Mouse (Mus musculus) CH12F3 (cell line): Measurements from ENCODE around the gene Klf12.

Experiments
- in situ Hi-C: fragments of 300-500 bp; cut with MboI; formaldehyde crosslinking; loops from 2 replicates; pipeline ENCODE4 v1.14.3; 2020; ENCODE audit warnings: low sequenced_read_pairs

Klf12 gene

DNA sequence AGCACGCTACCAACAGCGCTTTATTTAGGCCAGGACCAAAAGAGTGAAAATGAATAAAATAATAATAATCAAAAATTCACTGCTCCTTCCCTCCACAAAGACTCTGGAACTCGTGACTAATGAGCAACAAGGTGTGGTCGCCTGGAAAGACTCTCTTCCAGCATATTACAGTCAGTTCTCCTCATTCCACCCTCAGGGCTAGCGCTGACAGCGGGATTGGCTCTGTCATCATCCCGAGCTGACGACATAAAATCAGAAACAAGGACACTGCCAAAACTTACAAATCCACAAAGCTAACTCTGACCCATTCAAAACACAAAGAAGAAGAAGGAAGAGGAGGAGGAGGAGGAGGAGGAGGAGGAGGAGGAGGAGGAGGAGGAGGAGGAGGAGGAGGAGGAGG, 136.8 kb downstream of the Klf12 start:
- in situ Hi-C loops: no loop called here

DNA sequence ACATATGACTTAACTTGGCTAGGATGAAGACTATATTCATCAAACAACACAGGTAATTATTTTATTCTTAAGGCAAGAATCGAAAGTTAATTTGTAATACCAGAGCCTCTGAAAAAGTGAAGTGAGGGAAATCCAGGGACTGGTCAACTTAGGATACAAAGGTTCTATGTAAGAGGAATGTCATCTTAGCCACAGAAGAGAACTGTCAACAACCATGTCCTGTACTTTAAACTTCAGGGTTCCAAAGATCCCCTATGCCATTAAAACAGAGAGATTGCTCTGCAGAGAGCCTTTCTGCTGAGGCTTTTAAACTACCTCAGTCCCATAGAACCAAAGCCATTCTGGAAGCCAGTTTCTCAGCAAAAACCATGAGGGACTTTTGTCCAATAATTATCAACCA, 144.1 kb downstream of the Klf12 start:
- in situ Hi-C loops: no loop called here

DNA sequence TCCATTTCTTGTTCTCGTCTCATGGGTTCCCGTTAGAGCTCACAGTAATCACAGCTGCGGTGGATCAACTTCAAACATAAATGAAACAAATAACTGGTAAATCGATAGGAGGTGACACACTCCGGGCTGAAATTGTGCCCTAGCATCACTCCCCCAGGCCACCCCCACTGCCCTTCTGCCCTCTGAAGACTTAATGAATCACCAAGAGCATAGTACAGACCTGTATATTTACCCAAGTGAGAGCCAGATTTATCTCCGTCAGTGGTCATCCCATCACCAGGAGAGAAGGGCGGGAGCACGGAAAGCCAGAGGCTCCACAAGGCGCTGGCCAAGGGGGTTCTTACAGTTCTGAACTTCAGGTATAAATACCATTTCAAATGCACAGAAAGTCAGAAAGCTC, 150.2 kb downstream of the Klf12 start:
- in situ Hi-C loops: no loop called here

DNA sequence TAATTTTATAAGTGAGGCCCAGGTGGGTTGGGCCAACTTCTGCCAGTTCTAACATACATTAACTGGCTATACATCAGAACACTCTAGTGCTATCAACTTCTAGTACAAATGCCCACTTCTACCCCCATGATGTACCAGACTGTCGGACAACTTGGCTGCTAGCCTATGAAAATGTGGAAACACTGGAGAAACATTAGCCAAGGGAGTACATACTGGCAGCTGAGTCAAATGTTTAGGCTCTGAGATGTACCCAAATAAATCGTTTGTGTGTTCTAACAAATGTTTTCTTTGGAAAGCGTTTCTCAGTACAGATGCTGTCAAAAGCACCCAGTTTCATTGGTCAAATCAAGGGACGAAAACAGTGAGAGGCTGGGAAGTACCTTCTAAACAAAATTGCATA, 152.0 kb downstream of the Klf12 start:
- in situ Hi-C loops: no loop called here

DNA sequence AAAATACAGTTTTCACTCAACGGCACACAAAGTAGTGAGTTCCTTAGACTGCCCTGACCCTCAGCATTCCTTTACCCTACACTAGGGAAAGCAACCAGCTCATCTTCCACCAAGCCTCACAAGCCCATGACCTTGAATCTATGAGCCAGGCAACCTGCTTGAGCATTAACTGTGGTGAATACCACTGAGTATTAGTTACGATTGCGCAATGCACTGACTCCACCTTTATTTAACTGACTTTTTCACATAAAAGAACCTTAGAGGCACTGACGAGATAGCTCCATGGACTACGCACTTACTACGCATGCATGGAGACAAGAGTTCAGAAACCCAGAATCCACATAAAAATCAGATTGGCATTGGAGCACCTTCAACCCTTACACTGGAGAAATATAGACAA, 158.4 kb downstream of the Klf12 start:
- in situ Hi-C loops: no loop called here

DNA sequence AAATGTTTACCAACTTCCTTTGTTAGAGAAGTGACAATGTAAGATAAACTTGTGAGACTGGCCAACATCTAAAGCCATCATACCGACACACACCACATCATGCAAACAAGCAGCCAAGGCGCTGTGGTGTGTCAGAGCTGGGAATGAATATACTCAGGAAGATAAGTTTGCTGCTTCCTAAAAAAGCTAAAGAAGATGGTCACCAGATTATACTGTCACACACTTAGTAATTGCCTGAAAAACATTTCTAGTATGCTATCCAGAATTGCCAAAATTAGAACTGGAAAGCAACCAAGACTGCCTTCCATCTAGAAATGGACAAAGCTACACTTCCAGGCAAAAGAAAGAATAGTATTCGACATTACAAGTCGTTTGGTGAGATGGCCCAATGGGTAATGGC, 163.4 kb downstream of the Klf12 start:
- in situ Hi-C loops: no loop called here

DNA sequence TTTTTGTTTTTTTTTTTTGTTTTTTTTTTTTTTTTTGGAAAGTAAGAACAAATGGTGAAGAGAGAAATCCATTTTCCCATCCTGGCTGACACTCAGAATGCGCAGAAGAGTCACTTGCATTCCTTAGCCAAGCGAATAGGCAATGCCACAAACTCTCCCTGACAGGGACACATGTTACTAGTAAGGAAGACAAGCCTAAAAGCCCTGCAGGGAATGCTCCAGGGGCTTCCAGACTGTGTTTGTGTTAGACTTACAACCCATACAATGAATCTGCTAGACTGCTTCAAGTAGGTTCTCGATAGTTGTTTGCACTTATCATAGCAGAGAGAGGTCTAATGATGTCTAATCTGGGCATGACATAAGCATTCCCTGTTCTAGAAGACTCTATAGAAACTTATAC, 164.6 kb downstream of the Klf12 start:
- in situ Hi-C loops: no loop called here

DNA sequence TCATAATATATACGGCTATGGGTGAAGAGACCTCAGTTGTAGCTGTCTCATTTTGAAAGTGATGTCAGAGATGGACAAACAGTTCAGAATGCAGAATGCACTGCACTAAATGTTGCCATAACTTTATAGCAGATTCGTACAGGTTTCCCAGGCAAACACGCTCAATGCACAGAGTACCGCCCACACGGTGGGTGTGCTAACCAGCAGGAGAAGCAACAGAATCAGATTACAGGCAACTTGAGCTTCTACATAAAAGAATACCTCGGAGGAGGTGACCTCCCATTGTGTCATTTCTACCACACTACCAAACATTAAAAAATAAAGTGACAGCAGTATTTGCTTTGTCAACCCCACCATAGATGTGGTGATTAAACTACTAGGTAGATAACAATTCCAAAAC, 171.1 kb downstream of the Klf12 start:
- in situ Hi-C loops: no loop called here

DNA sequence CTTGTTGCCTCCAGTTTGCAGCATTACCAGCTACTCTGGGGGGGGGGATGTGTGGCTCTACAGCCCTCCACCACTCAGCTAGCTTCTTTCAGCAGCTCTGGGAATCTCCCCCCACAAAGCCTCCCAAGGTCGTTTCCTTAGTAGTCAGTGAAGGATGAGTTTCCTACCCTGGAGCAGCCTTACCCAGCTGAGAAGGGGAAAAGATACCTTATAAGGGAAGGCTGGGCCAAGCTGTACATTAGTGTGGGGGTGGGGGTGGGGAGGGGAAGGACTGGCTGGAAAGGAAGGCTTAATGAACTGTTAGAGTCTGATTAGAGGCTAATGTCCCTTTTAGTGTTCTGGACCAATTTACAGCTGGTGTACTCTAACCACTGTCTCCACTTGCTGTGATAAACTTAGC, 172.7 kb downstream of the Klf12 start:
- in situ Hi-C loops: no loop called here

DNA sequence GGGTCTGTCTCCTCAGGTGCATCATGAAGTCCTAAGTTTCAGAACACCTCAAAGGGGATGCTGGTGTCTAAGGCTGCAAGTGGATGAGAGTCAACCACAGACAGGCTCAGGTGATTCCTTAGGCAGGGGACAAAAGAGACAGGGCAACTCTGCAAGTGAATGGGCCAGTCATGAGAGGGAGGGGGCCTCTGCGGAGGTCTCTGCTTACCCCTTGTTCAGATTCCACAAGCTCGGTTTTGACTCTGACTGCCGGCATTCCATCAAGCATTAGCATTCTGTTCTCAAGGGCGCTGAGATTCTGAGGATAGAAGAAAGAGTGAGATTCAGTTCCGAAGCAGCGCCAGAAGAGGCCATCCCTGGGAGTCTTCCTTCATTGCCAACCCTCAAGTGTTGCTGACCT, 174.9 kb downstream of the Klf12 start:
- in situ Hi-C loops: no loop called here

DNA sequence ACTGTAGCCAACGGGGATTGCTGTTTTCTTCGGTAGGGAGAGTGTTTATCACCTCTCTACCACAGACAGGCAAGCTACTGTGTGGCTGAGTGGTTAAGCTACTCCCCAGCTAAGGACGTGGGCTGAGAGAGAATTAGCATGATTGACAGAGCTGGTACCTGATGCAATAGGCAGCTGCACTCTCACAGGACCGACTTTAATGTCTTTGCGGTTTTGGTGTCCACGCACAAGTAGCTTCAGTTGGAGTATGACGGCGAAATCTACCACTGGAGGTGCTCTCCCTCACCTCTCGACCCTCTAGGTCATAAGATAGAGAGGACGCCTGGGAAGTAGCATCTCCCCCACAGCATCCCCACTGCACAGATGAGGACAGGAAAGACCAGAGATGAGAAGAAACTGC, 178.9 kb downstream of the Klf12 start:
- in situ Hi-C loops: no loop called here

DNA sequence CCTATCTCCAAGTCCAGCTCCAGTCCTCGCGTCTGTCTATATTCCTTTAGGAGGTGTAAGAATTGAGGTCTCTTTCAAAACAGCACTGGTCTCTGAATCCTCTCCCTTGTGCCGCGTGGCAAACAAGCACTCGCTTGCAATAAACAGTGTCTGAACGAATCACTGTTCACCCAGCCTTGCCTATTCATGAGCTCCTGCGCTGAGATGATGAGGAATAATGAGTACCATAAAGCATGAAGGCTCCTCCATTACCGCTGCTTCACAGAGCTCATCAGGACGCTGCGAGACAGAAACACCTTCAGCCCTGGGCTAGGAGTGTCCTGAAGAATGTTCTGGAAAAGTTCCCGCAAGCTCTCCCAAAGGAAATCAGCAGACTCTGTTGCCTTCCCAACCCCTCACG, 179.7 kb downstream of the Klf12 start:
- in situ Hi-C loops: no loop called here

DNA sequence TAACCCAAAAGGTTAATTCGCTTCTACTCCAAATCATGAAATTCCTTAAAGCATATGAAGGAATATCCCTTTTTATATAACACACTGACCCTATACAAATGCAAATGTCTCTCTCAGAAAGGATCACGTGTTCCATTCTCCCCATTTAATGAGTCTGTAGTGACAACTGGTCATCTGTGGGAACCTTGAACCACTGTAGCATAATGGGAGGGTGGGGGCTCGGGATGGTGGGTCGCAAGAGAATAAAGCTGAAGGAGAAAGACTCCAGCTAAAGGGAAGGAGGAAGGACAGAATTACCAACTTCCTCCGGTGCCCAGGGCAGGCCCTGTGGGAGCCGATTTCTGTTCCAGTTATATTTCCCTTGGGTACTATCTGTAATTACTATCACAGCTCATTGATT, 180.7 kb downstream of the Klf12 start:
- in situ Hi-C loops: no loop called here

DNA sequence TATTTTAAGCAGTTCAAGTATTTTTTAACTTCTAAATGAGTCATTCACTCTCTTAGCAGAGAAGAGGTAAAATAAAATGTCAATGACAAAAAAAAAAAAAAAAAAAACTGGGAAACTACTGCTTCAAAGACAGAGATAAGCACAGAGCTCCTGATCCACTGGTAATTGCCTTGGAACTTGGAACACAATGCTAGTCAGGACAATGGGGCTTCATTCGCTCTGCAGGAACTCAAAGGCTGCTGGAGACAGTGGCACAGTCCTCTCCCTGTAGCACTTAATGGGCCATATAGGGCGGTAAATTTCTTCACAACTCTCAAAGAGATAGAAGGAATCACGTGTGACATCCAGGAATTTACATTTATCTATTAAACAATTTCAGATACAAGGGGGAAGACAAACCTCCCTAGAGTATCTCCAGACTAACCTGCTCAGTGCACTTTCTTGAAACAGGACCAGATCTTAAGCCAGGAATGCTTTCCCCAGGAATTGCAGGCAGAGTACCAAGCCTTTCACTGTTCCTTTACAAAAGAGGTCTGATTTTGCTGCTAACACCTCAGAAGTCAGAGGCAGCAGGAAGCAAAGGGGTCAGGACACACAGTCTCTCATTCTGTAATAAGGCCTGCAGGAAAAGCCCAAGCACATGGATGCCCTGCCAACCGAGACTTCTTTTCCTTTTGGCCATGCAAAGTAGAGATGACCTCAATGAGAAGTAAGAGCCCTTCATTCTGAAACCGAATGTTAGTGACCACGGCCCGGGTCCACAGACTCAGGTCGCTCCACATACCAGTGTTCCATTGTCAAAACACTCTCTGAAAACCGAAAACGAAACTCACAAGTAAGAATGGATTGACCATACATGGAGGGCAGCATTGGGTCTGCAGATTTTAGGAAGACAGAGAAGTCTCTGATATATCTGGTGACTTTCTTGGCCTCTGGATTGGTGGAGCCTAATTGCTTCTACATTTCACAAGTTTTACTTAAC, 187.0 kb downstream of the Klf12 start:
- in situ Hi-C loops: no loop called here

DNA sequence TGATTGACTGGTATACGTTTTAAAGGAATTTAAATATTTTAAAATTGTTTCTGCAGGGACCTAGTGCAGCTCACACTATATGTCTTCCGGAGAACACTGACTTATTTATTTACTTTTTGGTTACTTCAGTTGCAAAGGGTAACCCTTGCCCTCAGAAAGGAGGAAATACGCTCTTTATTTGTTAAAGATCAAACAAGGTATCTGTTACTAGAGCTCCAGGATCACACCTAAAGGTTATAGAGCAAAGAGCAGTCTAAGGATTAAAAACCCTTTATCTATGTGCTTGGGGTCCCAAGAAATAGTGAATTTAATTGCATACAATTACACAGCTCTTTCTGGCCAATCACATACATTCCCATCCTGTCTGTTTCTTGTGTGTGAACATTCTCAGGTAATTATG, 188.7 kb downstream of the Klf12 start:
- in situ Hi-C loops: no loop called here

DNA sequence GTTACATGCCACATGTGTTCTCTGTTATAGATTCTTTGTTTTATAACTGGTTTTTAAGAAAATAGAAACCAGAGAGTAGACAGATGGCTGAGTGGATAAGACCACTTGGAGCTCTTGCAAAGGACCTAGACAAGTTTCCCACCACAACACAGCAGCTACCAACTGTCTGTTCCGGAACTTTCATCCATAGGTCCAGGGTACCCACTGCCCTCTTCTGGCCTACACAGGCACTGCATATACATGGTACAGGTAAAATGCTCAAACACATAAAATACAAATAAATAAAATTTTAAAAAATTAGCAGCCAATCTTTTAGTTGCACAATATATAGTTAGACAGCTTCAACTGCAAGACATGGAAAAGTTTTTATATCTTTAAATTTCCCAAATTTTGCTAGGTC, 194.0 kb downstream of the Klf12 start:
- in situ Hi-C loops: no loop called here

DNA sequence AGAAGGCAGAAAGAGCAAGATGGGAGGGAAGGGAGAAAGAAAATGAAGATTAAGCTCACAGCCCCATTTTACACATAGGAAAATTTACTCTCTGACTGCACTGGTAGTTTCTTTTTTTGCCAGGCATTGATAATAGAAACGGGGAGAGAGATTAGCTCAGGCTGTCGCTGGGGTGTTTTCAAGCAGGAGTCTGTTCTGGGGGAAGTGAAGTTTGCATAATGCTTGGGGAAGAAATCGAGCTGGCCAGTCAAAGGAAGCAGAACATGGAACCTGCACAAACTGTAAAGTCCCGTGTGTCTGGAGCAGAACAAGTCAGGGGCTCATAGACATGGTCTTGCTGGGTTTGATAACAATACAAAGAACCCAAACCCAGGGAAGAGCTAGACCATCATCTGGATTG, 204.9 kb downstream of the Klf12 start:
- in situ Hi-C loops: no loop called here

DNA sequence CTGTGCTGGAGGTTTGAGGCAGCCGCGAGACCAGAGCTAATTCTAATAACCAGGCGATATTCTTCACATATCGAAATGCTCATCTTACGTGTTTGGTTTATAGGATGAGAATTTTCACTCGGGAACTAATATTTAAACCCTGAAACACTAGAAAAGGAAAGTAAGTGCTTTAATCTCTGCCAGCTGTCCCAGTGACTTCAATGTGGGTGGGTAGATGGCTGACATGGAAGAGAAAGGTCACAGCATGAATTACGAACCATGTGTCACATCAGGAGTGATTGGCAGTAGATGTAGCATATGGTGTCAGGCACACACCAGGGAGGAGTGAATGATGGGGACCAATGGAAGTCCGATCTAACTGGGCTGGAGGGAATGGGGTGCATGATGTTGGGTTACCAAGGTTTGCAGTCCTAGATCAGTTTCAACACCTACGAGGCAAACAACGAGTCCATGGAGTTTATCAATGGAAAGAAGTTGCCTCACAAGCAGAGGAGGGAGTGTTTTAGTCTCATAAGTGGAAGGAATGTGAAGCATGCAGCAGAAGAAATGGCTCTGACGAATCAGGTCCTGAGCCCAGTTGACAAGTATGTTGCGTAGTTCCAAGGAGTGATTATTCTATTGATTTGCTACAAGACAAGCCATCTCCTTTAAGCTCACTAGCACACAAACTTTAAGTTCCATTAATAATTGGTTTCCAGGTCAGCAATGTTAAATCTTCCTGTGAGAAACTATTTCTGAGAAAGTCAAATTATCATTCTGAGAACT, 211.9 kb downstream of the Klf12 start:
- in situ Hi-C loops: no loop called here

DNA sequence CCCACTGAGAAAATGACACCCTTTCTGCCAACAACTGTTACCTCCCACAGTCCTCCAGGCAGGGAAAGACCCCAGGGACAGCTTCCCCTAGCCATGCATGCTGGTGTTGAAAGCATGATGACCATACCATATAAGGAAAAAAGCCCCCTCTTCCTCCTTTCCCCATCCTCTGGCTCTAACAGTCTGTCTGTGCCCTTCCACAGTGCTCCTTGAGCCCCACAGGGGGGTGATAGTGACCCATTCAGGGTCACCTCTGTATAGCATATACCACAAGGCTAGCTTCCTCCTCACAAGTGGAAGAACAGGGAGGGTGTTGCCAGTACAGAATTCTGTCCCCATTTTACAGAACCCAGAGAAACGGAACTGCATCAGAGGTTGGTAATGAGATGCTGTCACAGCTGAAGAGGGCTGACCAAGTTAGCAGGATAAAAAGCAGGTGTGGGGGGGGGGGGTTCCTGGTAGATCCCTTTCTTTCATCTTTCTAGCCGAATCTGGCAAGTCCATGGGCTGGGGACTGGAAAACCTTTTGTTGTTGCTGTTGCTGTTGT, 214.9 kb downstream of the Klf12 start:
- in situ Hi-C loops: no loop called here

DNA sequence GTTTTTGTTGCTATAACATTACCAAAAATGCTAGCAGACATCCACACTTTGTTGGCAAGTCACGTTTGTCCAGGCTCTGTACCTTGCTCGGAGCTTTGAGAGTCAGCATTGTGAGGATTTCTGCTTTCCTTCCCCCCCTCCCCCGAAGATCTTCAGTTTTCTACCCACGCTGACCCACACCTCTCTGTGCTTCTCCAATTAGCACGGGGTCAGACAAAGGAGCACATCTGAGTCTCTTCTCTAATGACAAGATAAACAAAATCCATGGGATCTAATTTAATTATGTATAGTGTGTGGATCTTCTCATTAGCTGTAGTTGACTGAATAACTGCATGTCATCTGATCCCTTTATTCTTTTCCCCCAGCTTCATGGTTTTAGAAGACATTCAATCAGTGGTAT, 215.8 kb downstream of the Klf12 start:
- in situ Hi-C loops: no loop called here

DNA sequence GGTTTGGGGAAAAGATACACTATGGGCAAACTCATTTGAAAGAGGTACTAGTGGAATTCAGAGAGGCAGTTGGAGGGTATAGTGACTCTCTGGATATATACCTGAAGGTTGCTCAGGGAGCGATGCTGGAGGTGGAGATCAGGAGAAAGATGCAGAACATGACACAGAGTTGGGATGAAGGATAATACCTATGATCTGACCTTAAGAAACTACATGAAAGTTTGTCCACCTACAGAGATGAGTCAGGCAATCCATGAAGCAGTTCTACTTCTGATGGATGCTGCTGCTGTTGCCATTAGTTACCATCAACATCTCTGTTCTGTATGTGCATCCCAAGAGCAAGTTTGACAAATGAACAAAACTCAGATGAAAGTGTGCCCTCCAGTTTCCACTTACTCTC, 222.0 kb downstream of the Klf12 start:
- in situ Hi-C loops: no loop called here

DNA sequence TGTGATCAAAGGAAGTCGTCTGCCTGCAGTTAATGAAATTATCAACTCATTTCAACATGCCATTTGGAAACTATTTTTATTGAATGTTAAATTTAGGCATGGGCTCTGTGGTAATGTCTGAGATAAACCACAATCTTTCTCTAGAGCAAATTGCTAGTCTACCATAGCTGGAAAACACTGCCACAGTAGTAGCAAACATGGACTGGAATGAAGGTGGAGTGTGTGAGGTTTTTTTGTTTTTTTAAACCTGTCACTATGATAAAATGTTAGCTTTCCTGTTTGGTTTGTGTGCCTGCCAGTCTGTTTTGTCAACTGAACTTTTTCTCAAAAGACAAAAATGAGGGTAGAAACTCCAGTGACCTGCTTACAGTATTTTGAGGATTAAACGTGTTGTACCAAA, 230.3 kb downstream of the Klf12 start:
- in situ Hi-C loops: no loop called here
